Mouse (Mus musculus): Measurements from ENCODE around the gene Gpr62. TPM values are rescaled to one million over a fixed set of nuclear protein-coding genes. Genes with fewer than 3 reads are reported as not detected.

Gpr62 gene
- polyA plus RNA-seq, 1 experiment from 2014 or later: 0.66 TPM

GRCm38 (mm10) chr9:106461641-106462429 is 3.9 kb downstream of the Gpr62 start:
- 86% methylated on average over 16 of the region's 16 CpGs for WGBS
- Histone ChIP-seq H3K4me1 (peaks cover 67% of the 10 kb centered on the region), H3K4me2 (replicated peaks) (no peak overlapping the region), H3K36me3 (peaks cover 53% of the 10 kb centered on the region), H3K27ac (no peak overlapping the region), H3K9me3 (no peaks in the 10 kb centered on the region), H3K9ac (no peak overlapping the region), H3K27me3 (replicated peaks) (peaks cover 4% of the 10 kb centered on the region; the same call in 1 of the 2 replicates), H3K4me3 (no peak overlapping the region)
- ATAC-seq (ENCODE audit: low FRiP score, low read depth): no peak

GRCm38 (mm10) chr9:106461026-106461415 is 4.7 kb downstream of the Gpr62 start:
- peaks cover 75% of the 10 kb centered on the region for H3K4me1 ChIP-seq
- no peak for ATAC-seq (ENCODE audit: low FRiP score, low read depth)
- H3K27me3 ChIP-seq (replicated peaks): peaks cover 4% of the 10 kb centered on the region; the same call in 1 of the 2 replicates
- peaks cover 53% of the 10 kb centered on the region for H3K36me3 ChIP-seq
- H3K27ac ChIP-seq: no peak overlapping the region
- H3K4me3 ChIP-seq: no peak overlapping the region
- 93% methylated on average over 9 of the region's 9 CpGs for WGBS
- H3K4me2 ChIP-seq (replicated peaks): no peak overlapping the region
- H3K9ac ChIP-seq: peak overlapping the region; percentile 38; the same call in 1 of the 2 replicates
- H3K9me3 ChIP-seq: no peaks in the 10 kb centered on the region

GRCm38 (mm10) chr9:106460401-106461025 is 5.2 kb downstream of the Gpr62 start:
- Histone ChIP-seq H3K4me1 (peaks cover 77% of the 10 kb centered on the region), H3K9ac (peak overlapping the region; percentile 38; the same call in 1 of the 2 replicates), H3K27me3 (replicated peaks) (peaks cover 4% of the 10 kb centered on the region; the same call in 1 of the 2 replicates), H3K9me3 (no peaks in the 10 kb centered on the region), H3K4me3 (no peak overlapping the region), H3K4me2 (replicated peaks) (peak overlapping the region; percentile 22; the same call in 1 of the 2 replicates), H3K27ac (no peak overlapping the region), H3K36me3 (peaks cover 53% of the 10 kb centered on the region)
- ATAC-seq (ENCODE audit: low FRiP score, low read depth): no peak
- 77% methylated on average over 18 of the region's 18 CpGs for WGBS

GRCm38 (mm10) chr9:106459946-106460345 is 5.8 kb downstream of the Gpr62 start:
- Histone ChIP-seq H3K4me2 (replicated peaks) (peak overlapping the region; percentile 22; the same call in 1 of the 2 replicates), H3K4me3 (no peak overlapping the region), H3K4me1 (peaks cover 77% of the 10 kb centered on the region), H3K36me3 (peaks cover 53% of the 10 kb centered on the region), H3K9ac (no peak overlapping the region), H3K27me3 (replicated peaks) (0 out of 2 replicates have a peak, but pooled peaks cover 4% of the 10 kb centered on the region), H3K9me3 (no peaks in the 10 kb centered on the region), H3K27ac (no peak overlapping the region)
- no peak for ATAC-seq (ENCODE audit: low FRiP score, low read depth)
- WGBS: 83% methylated on average over 15 of the region's 15 CpGs

- Histone ChIP-seq H3K36me3 (peaks cover 37% of the 10 kb centered on the region), H3K4me2 (replicated peaks) (peak overlapping the region; percentile 92), H3K4me1 (peaks cover 65% of the 10 kb centered on the region), H3K4me3 (no peak overlapping the region), H3K9ac (peak overlapping the region; percentile 93), H3K27me3 (replicated peaks) (no peaks in the 10 kb centered on the region), H3K27ac (no peak overlapping the region), H3K9me3 (no peaks in the 10 kb centered on the region)
- 54% methylated on average over 5 of the region's 5 CpGs for WGBS
- no peak for ATAC-seq (ENCODE audit: low FRiP score, low read depth)
Measured at GRCm38 (mm10) chr9:106457920-106458319, 7.8 kb downstream of the Gpr62 start.

GRCm38 (mm10) chr9:106457163-106457559 is 8.6 kb downstream of the Gpr62 start:
- no peaks in the 10 kb centered on the region for H3K9me3 ChIP-seq
- 33% methylated on average over 9 of the region's 9 CpGs for WGBS
- peak overlapping the region; percentile 95; the same call in 1 of the 2 replicates for H3K27ac ChIP-seq
- peaks cover 29% of the 10 kb centered on the region for H3K36me3 ChIP-seq
- H3K9ac ChIP-seq: peak overlapping the region; percentile 93
- H3K27me3 ChIP-seq (replicated peaks): no peaks in the 10 kb centered on the region
- H3K4me2 ChIP-seq (replicated peaks): peak overlapping the region; percentile 92
- no peak for ATAC-seq (ENCODE audit: low FRiP score, low read depth)
- H3K4me3 ChIP-seq: peak overlapping the region; percentile 67
- H3K4me1 ChIP-seq: peaks cover 73% of the 10 kb centered on the region

GRCm38 (mm10) chr9:106456325-106457162 is 9.2 kb downstream of the Gpr62 start:
- Histone ChIP-seq H3K27ac (peak overlapping the region; percentile 95), H3K27me3 (replicated peaks) (no peaks in the 10 kb centered on the region), H3K9me3 (no peaks in the 10 kb centered on the region), H3K4me3 (peak overlapping the region; percentile 67), H3K4me2 (replicated peaks) (peak overlapping the region; percentile 92), H3K9ac (peak overlapping the region; percentile 93), H3K36me3 (peaks cover 23% of the 10 kb centered on the region), H3K4me1 (peaks cover 78% of the 10 kb centered on the region)
- WGBS: 30% methylated on average over 15 of the region's 15 CpGs
- ATAC-seq (ENCODE audit: low FRiP score, low read depth): peak; percentile 5; the same call in 1 of the 2 replicates

GRCm38 (mm10) chr9:106454888-106455681 is 10.7 kb downstream of the Gpr62 start:
- H3K9me3 ChIP-seq: no peaks in the 10 kb centered on the region
- 2% methylated on average over 17 of the region's 17 CpGs for WGBS

GRCm38 (mm10) chr9:106454071-106454761 is 11.5 kb downstream of the Gpr62 start:
- no peaks in the 10 kb centered on the region for H3K9me3 ChIP-seq
- peaks cover 2% of the 10 kb centered on the region for H3K36me3 ChIP-seq
- peaks cover 73% of the 10 kb centered on the region for H3K4me1 ChIP-seq
- H3K27ac ChIP-seq: peak overlapping the region; percentile 95
- H3K9ac ChIP-seq: peak overlapping the region; percentile 93
- peak overlapping the region; percentile 67 for H3K4me3 ChIP-seq
- peak overlapping the region; percentile 92 for H3K4me2 ChIP-seq (replicated peaks)
- H3K27me3 ChIP-seq (replicated peaks): no peaks in the 10 kb centered on the region
- peak; percentile 11 for ATAC-seq (ENCODE audit: low FRiP score, low read depth)
- WGBS: under 1% methylated on average over 19 of the region's 20 CpGs

More at GRCm38 (mm10) chr9:106454888-106455681, 10.7 kb downstream of the Gpr62 start:
- Histone ChIP-seq H3K27ac (peak overlapping the region; percentile 95), H3K27me3 (replicated peaks) (no peaks in the 10 kb centered on the region), H3K9ac (peak overlapping the region; percentile 93), H3K4me1 (peaks cover 81% of the 10 kb centered on the region), H3K36me3 (peaks cover 9% of the 10 kb centered on the region), H3K4me3 (peak overlapping the region; percentile 67), H3K4me2 (replicated peaks) (peak overlapping the region; percentile 92)
- ATAC-seq (ENCODE audit: low FRiP score, low read depth): peak; percentile 17

GRCm38 (mm10) chr9:106453271-106454070 is 12.3 kb downstream of the Gpr62 start, which contains the start of gene Pcbp4:
TSS of gene Pcbp4 (plus strand) at chr9:106453291.
- WGBS: 0% methylated on average over 58 of the region's 74 CpGs
- ATAC-seq (ENCODE audit: low FRiP score, low read depth): peak; percentile 69

More at GRCm38 (mm10) chr9:106453271-106454070, 12.3 kb downstream of the Gpr62 start, which contains the start of gene Pcbp4:
- H3K9me3 ChIP-seq: no peaks in the 10 kb centered on the region
- no peaks in the 10 kb centered on the region; the same call in 1 of the 2 replicates for H3K36me3 ChIP-seq
- peak within 1 kb of the TSS; percentile 93 for H3K9ac ChIP-seq
- no peaks in the 10 kb centered on the region for H3K27me3 ChIP-seq (replicated peaks)
- peak within 1 kb of the TSS; percentile 95 for H3K27ac ChIP-seq
- peak within 1 kb of the TSS; percentile 92 for H3K4me2 ChIP-seq (replicated peaks)
- peak within 1 kb of the TSS; percentile 67 for H3K4me3 ChIP-seq
- H3K4me1 ChIP-seq: peaks cover 71% of the 10 kb centered on the region
